Mouse (Mus musculus): ENCODE results near the gene Synj2bp. TPM values are rescaled to one million over a fixed set of nuclear protein-coding genes. Genes with fewer than 3 reads are reported as not detected.
A peak's percentile ranks its signal among the peaks of the same experiment; 100 is the strongest.
"Not testable (repeated sequence)": the region's sequence is repeated elsewhere in the genome, so short reads cannot be mapped to it uniquely, and the experiment has no call there.

The Synj2bp gene
- total RNA-seq (2021) = 10 to 100 TPM; 34.4 to 34.7 TPM
- polyA plus RNA-seq (2012; rRNA removed) = 9.8 and 16.2 TPM in 2 replicates
- long read RNA-seq, full-length matches to known transcripts = 21 of 33 reads
- long read RNA-seq, partial matches to known transcripts = 1 of 33 reads
- long read RNA-seq, other reads (novel, unspliced or antisense) = 11 of 33 reads

DNA sequence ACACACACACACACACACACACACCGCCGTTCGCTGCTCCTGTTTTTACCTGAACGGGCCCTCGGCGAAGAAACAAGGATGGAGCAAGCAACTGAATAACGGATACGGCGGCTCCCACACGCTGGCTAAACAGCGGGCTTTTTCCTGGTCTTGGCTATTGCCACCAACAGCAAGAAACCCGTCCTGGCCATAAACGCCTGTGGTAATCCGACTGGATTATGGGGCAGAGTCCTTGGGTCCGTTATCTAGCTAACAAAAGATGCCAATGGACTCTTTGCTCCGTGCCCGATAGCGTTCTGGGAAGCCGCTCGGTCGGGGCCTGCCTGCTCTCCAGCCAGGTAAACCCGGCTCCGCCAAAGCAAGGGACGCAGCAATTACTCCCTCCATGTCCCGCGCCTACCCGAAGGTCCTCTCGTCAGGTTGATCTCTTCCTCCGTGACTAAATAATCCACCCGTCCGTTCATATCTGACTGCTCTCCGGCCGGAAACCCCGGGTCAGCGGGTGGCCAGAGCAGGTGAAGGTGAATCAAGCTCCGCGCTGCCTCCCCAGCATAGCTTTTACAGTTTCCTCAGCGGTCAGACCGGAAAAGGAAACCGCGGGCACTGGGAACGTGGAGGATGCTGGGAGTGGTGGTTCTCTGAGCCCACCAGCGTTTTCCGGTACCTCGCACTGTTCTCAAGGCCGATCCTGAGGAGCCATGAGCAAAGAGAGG is at the start of gene Synj2bp, which contains the start of gene Gm20498:
TSS of gene Synj2bp (minus strand) at position 596 of the 713 bp plus-strand sequence.
TSS of gene Gm20498 (minus strand) at position 590 of the 713 bp plus-strand sequence.
- peak; percentile 91 for DNase-seq

DNA sequence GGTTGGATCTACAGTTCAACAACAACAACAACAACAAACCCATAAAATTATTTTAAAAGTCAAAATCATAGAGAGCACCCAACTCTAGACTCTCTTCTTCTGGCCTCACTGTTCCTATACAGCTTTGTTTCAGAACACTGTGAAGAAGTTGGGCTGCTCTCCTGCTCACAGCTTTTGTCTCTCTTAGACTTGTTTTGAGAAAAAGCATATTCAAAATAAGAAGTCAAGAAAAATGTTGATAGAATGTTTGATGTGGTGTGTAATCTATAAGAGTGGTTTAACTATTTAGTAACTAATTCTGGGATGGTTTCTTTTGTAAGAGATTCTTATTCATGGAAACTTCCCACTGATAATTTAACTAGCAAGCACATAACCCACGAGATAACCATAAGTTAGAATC is 35.7 kb upstream of the Synj2bp start, which contains the start of gene Adam21:
TSS of gene Adam21 (minus strand) at position 101 of the 400 bp plus-strand sequence.
- DNase-seq = no peak

DNA sequence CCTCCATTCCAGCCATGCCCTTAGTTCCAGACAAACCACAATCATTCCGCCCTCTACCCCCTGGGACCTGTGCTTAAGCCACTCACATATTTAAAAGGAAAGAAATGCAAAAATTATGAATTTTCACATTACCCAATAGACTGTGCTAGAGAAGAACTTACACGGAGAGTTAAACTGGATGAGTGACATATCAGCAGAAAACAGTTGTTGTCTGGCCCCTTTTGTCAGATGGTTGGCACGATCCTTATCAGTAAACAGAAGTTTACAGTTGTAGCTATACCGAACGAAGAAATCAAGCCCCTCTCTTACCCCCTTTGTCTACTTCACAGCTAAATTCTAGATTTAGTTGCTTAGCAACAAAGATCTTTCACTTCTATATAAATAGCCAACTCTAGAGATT is 35.2 kb upstream of the Synj2bp start:
- DNase-seq = no peak

DNA sequence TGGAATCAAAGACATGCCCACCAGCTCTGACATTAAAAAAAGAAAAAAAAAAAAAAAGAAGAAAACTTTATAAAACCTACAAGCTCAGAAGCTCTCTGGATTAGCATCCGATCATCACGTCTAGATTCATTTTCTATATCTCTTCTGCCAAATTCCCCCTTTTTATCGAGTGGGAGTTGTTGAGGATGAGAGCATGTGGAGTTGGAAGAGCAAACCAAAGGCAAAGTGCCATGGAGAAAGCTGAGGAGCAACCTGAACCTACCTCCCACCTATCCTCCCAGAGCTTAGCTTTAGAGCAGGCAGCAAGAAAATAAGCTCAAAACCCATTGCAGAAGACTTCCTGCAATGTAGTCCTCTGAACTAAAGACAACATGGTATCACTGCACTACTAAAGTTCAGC is 31.5 kb upstream of the Synj2bp start:
- no peak for DNase-seq

DNA sequence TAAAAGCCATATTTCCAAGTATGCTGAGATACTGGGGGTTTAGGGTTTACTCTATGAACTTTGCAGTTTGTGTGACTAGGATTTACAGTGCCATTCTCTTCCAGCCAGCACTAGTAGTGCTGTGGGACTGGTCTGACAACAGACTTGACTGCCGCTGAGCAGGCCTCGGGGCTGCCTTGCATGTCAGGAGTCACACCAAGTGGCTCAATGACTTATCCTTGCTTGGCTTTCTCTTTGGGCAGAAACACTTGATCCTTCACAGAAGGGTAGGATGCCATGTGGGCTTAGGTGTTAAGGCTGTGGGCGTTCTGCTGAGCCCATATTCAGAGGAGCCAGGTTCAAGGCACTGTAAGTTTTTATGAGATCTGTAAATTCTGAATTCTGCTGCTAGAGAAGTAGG is 16.6 kb upstream of the Synj2bp start:
- DNase-seq = no peak

DNA sequence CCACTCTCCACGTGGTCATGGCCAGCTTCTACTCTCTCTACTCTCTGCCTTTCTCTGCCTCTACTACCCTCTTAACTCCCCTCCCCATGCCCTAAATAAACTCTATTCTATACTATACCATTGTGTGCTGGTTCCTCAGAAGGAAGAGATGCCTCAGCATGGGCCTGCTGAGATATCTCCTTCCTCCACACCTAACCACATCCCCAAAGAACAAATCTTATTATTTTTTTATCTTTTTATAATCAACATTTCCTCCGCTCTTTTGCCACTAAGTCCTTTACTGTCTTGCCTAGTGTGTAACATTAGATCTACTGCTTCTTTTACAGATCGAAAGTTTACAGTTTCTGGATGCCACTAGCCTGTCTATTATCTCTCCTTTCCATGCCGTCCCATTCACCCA is 14.5 kb upstream of the Synj2bp start:
- DNase-seq = no peak

DNA sequence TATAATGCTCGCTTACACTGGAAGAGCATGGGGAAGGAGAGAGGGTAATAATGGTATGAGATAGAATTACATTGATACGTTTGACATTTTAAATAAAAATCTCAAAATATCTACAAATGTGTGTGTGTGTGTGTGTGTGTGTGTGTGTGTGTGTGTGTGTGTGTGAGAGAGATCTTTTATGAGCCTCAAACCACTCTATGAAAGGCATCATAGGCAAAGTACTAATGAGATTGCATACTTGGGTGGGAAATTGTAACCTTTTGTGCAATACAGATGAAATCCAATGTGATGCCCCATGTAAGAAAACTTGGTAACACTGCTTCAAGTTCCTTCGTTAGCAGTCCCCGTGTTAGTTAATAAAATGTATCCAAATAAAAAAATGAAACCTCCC is 313 bp upstream of the Synj2bp start:
- DNase-seq = no peak

DNA sequence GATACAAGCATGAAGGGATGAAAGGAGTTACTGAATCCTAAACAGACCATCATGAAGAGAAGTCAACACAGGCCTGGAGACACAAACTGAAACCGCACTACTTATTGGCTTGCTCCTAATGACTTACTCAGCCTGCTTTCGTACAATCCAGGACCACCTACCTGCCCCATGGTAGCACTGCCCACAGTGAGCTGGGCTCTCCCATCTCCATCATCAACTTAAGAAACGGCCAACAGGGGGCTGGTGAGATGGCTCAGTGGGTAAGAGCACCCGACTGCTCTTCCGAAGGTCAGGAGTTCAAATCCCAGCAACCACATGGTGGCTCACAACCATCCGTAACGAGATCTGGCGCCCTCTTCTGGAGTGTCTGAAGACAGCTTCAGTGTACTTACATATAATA is 2.1 kb downstream of the Synj2bp start:
- not testable (repeated sequence) for DNase-seq

DNA sequence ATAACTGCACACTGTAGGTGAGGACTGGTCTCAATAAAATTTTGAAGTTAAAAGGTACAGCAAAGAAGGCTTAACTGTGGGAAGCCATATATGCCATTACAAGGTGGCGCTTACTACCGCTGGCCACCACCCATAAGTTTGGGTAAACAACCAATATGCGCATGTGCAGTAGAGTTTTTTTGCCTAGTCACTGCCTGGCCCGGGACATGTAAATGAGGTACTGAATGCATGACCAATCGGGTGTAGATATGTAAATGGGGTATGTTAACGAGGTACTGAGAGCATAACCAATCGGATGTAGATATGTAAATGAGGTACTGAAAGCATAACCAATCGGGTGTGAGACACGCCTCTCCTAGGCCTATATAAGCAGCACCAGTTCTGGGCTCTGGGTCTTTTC is 35.8 kb downstream of the Synj2bp start:
- DNase-seq = not testable (repeated sequence)

DNA sequence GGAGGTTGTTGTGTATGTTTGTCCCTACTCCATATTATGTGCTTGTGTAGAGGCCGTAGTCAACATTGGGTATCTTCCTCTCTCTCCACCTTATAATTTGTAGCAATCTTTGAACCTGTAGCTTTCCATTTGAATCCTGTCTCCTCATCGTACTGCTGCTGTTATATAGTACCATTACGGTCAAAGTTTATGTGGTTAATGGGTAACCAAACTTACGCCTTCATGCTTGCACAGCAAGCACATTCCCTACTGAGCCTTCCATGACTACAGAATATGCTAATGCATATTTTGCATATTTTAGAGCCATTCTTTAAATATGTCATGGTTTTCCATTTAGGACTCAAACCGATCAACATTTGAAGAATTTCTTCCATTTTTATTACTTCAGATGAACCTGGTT is 42.2 kb downstream of the Synj2bp start:
- DNase-seq = no peak

DNA sequence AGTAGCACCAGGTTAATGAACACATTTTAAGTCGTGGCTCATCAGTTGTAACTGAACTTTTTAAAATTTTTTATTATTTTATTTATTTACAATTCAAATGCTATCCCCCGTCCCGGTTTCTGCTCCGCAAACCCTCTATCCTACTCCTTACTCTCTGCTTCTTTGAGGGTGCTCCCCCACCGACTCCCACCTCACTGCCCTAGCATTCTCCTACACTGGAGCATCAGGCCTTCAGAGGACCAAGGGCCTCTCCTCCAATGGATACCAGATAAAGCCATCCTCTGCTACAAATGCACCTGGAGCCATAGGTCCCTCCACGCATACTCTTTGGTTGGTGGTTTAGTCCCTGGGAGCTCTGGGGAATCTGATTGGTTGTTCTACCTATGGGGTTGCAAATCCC is 47.4 kb downstream of the Synj2bp start:
- no peak for DNase-seq

DNA sequence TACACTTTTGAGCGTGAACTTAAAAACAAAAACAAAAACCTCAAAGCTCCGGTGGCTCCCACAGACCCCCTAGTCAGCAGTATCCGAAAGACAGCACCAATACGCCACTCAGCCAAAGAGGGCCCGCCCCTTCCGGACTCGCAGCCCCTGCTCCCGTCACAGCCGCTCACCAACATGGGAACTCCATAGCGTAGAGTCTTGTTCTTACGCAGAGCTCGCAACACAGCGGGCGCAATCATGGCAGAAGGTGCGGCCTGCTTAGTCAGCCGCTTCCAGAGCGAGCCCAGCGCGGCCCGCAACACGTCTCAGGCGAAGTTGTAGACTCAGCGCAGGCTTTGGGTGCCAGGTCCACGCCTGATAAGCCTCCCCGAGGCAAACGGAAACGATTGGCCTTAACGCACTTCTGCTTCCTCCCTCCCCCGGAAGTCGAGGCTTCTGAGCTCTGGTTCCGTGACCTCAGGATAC is 48.0 kb downstream of the Synj2bp start, which contains the start of gene Cox16:
TSS of gene Cox16 (minus strand) at position 401 of the 465 bp plus-strand sequence.
- DNase-seq = peak; percentile 94

DNA sequence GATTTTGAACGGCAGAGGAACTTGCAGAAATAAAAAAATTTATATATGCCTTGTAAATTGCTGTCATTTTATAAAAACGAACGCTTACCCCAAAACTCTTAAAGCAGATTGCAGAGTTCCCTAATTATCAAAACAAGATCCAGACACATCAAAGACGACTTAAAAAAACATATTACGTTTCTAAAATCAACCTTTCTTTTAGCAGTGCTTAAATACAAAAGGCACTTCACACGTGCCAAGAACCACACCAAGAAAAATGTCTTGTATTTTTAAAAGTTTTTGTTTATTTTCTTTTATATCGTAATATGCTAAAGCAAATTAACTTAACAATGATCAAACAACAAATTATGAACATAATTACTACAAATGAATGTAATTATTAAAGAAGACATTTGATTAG is 48.5 kb downstream of the Synj2bp start:
- DNase-seq = no peak

DNA sequence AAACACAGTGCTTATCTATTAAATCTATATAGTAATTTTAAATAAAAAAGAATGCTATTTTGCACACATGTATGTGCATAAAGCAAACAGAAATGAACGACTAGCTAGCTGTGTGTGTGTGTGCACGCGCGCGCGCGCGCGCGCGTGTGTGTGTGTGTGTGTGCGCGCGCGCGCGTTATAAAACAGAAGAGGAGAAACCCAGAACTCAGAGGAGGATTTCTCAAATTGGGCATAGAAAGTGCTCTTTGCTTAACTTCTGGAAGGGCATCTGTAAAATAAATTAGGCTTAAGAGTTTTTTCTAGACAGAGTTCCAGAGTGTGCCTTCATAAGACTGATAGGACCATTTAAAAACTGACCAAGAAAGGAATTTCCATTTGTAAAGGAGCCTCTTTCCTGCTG is 49.1 kb downstream of the Synj2bp start:
- no peak for DNase-seq

DNA sequence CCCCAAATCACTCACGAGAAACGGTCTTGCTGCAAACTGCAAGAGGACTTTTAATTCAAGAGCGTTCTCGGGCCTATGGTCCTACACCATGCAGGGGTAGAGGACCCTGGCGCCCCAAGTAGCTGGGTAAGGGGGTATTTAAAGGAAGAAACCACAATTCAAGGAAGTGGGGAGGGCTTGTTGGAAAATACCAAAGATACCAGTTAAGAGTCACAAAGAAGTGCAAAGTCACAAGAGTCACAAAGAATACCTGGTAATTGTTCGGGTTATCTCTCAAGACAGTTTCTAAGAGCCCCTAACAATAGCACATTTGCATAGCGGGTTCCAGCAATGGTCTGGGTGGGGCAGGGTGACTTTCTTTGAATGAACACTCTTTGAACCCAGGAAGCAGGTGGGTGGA is 73.7 kb downstream of the Synj2bp start:
- DNase-seq = not testable (repeated sequence)

Other genes with a start within 250 kb of the Synj2bp start
- 1 to 10 TPM in 1 of 2 experiments, under 1 TPM in 1; 0.52 to 1.8 TPM for gene Slc8a3, start 199.7 kb downstream of the Synj2bp start, total RNA-seq (2021)
- 0.41 and 0.42 TPM in 2 replicates for gene Slc8a3, start 199.7 kb downstream of the Synj2bp start, polyA plus RNA-seq (2012; rRNA removed)
- gene Gm4787, start 153.4 kb downstream of the Synj2bp start, total RNA-seq (2021) = 1 to 10 TPM in 1 of 2 experiments, under 1 TPM in 1; 0.83 to 1.4 TPM
- 0.10 and 0.16 TPM in 2 replicates for gene Gm4787, start 153.4 kb downstream of the Synj2bp start, polyA plus RNA-seq (2012; rRNA removed)
- 1 to 10 TPM; 1.3 to 1.8 TPM for gene Adam4, start 111.0 kb downstream of the Synj2bp start, total RNA-seq (2021)
- gene Adam4, start 111.0 kb downstream of the Synj2bp start, polyA plus RNA-seq (2012; rRNA removed) = 0.21 TPM in 1 of 2 replicates, not detected in the other
- gene Cox16, start 47.8 kb downstream of the Synj2bp start, total RNA-seq (2021) = 100 to 1,000 TPM in 1 of 2 experiments, 10 to 100 TPM in 1; 92.5 to 102 TPM
- 79.1 and 90.6 TPM in 2 replicates for gene Cox16, start 47.8 kb downstream of the Synj2bp start, polyA plus RNA-seq (2012; rRNA removed)
- 10 to 100 TPM; 25.9 to 40.9 TPM for gene Gm20498, start within 50 bp of the Synj2bp start, total RNA-seq (2021)
- 2.4 and 5.1 TPM in 2 replicates for gene Gm20498, start within 50 bp of the Synj2bp start, polyA plus RNA-seq (2012; rRNA removed)
- not detected for gene Adam21, start 35.6 kb upstream of the Synj2bp start, total RNA-seq (2021)
- gene Adam21, start 35.6 kb upstream of the Synj2bp start, polyA plus RNA-seq (2012; rRNA removed) = not detected in 2 replicates
- 10 to 100 TPM; 22.3 to 27.3 TPM for gene Med6, start 62.1 kb upstream of the Synj2bp start, total RNA-seq (2021)
- 1.2 and 1.4 TPM in 2 replicates for gene Med6, start 62.1 kb upstream of the Synj2bp start, polyA plus RNA-seq (2012; rRNA removed)
- gene Ttc9, start 98.3 kb upstream of the Synj2bp start, total RNA-seq (2021) = 1 to 10 TPM; 3.7 to 3.8 TPM
- 0.73 TPM in 2 replicates for gene Ttc9, start 98.3 kb upstream of the Synj2bp start, polyA plus RNA-seq (2012; rRNA removed)
- 1 to 10 TPM in 1 of 2 experiments, under 1 TPM in 1; 0.81 to 4.2 TPM for gene Map3k9, start 248.3 kb upstream of the Synj2bp start, total RNA-seq (2021)
- 1.3 and 2.1 TPM in 2 replicates for gene Map3k9, start 248.3 kb upstream of the Synj2bp start, polyA plus RNA-seq (2012; rRNA removed)

Data from adrenal gland, adult 2 months (tissue).